Mouse (Mus musculus): ENCODE results near the gene Zfpl1. TPM values are rescaled to one million over a fixed set of nuclear protein-coding genes. Genes with fewer than 3 reads are reported as not detected.

The Zfpl1 gene
- polyA plus RNA-seq, 1 experiment from 2014 or later, result 80.8 TPM

DNA sequence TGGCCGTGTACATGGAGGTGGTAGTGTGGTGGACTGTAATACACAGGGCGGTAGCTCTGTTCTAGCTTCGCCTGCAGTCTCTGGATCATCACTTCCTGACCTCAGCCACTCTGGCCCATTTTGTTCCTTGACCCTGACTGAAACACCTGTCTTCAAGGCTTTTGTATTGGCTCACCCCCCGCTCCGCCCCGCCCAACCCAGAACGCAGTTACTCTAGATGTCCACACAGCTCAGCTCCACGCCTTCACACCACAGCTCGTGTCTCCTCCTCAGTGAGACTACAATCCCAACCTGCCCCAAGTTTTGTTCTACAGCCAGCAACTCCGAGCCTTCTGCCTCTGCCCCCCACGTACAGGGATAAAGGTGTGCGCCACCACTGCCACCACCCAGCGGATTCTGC is 4.1 kb upstream of the Zfpl1 start:
- H3K27me3 ChIP-seq, result no peaks in the 10 kb centered on the region
- H3K36me3 ChIP-seq, result peaks cover 55% of the 10 kb centered on the region
- ATAC-seq (ENCODE audit: insufficient number of reproducible peaks, insufficient read depth, low FRiP score, low TSS enrichment), result no peak
- no peak overlapping the region for H3K4me2 ChIP-seq (replicated peaks)
- H3K4me1 ChIP-seq, result peaks cover 9% of the 10 kb centered on the region
- H3K9me3 ChIP-seq, result no peaks in the 10 kb centered on the region
- H3K27ac ChIP-seq, result no peak overlapping the region
- WGBS, result 93% methylated on average over 13 of the region's 13 CpGs
- no peak overlapping the region for H3K4me3 ChIP-seq
- H3K9ac ChIP-seq, result no peak overlapping the region

GRCm38 (mm10) chr19:6085417-6085879 is 692 bp upstream of the Zfpl1 start:
- peak overlapping the region; percentile 80 for H3K4me3 ChIP-seq
- no peaks in the 10 kb centered on the region for H3K9me3 ChIP-seq
- H3K4me2 ChIP-seq (replicated peaks), result peak overlapping the region; percentile 97
- no peaks in the 10 kb centered on the region for H3K27me3 ChIP-seq
- H3K4me1 ChIP-seq, result peaks cover 14% of the 10 kb centered on the region
- peak; percentile 76 for ATAC-seq (ENCODE audit: insufficient number of reproducible peaks, insufficient read depth, low FRiP score, low TSS enrichment)
- peak overlapping the region; percentile 79 for H3K9ac ChIP-seq
- H3K27ac ChIP-seq, result peak overlapping the region; percentile 73; the same call in 1 of the 2 replicates
- 0% methylated on average over 17 of the region's 17 CpGs for WGBS
- H3K36me3 ChIP-seq, result peaks cover 55% of the 10 kb centered on the region

GRCm38 (mm10) chr19:6082156-6082555 is 2.6 kb downstream of the Zfpl1 start, which contains the start of gene Gm28374:
Gene Gm28374 (minus strand): TSS chr19:6082256.
- H3K27ac ChIP-seq, result no peak within 1 kb of the TSS
- 88% methylated on average over 9 of the region's 9 CpGs for WGBS
- H3K4me1 ChIP-seq, result peaks cover 14% of the 10 kb centered on the region
- no peak within 1 kb of the TSS for H3K4me3 ChIP-seq
- H3K9ac ChIP-seq, result no peak within 1 kb of the TSS
- no peaks in the 10 kb centered on the region for H3K9me3 ChIP-seq
- no peak within 1 kb of the TSS for H3K4me2 ChIP-seq (replicated peaks)
- no peaks in the 10 kb centered on the region for H3K27me3 ChIP-seq
- H3K36me3 ChIP-seq, result peaks cover 33% of the 10 kb centered on the region
- ATAC-seq (ENCODE audit: insufficient number of reproducible peaks, insufficient read depth, low FRiP score, low TSS enrichment), result no peak

DNA sequence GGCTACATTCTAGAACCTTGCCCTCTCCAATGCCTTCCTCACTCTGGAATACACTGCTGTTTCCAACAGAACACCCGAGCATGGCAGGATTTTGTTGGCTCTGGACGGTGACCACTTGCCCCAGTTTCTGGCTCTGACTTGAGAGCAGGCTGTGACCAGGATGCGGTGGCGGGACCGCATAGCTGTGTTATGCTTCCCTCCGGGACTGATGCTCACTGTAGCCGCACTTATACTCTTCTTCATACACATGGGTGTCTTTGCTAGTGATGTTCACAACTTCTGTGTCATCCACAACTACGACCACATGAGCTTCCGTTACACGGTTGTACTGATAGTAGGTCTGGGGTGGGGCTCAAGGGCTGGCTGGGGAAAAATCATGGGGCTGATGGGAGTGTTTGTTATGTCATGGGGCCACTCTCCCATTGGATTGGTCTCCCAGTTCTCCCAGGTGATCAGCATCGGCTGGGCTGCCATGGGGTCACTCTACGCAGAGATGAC is 4.7 kb downstream of the Zfpl1 start, which contains the start of gene Tmem262:
Tmem262 (plus strand) TSS at position 51 of the 498 bp plus-strand sequence.
- H3K9me3 ChIP-seq, result no peaks in the 10 kb centered on the region
- 91% methylated on average over 12 of the region's 12 CpGs for WGBS
- peaks cover 19% of the 10 kb centered on the region for H3K4me1 ChIP-seq
- no peak for ATAC-seq (ENCODE audit: insufficient number of reproducible peaks, insufficient read depth, low FRiP score, low TSS enrichment)
- no peak within 1 kb of the TSS for H3K4me3 ChIP-seq
- no peaks in the 10 kb centered on the region for H3K27me3 ChIP-seq
- H3K4me2 ChIP-seq (replicated peaks), result no peak within 1 kb of the TSS
- no peak within 1 kb of the TSS for H3K9ac ChIP-seq
- no peak within 1 kb of the TSS for H3K27ac ChIP-seq
- peaks cover 31% of the 10 kb centered on the region for H3K36me3 ChIP-seq

- Histone ChIP-seq H3K4me1 (peaks cover 9% of the 10 kb centered on the region), H3K36me3 (peaks cover 42% of the 10 kb centered on the region)
- 3% methylated on average over 33 of the region's 33 CpGs for WGBS
Measured at GRCm38 (mm10) chr19:6076564-6077393, 8.0 kb downstream of the Zfpl1 start, which contains the start of gene Vps51. Gene Vps51 (minus strand): TSS chr19:6077231.

DNA sequence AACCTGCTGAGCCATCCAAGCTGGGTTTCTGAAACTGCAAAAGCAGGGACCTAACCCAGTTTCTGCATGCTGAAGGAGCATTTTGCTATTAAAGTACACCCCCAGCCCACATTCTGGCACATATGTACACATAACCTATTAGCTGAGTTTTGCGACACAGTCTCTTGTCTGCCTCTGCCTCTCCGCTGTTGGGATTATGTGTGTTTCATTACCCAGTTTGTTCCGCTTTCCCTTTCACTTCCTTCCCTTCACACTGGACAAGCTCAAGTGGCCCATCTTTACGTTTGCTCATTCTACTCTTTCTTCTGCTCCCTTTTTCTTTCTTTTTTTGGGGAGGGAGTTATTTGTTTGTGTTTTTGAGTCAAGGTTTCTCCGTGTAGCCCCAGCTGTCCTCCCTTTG is 10.9 kb downstream of the Zfpl1 start:
- Histone ChIP-seq H3K4me2 (replicated peaks) (no peak overlapping the region), H3K36me3 (peaks cover 50% of the 10 kb centered on the region), H3K27me3 (no peaks in the 10 kb centered on the region), H3K4me1 (peaks cover 9% of the 10 kb centered on the region), H3K9ac (no peak overlapping the region), H3K9me3 (no peaks in the 10 kb centered on the region), H3K27ac (no peak overlapping the region), H3K4me3 (no peak overlapping the region)
- 89% methylated on average over 5 of the region's 5 CpGs for WGBS
- no peak for ATAC-seq (ENCODE audit: insufficient number of reproducible peaks, insufficient read depth, low FRiP score, low TSS enrichment)

More at GRCm38 (mm10) chr19:6076564-6077393, 8.0 kb downstream of the Zfpl1 start, which contains the start of gene Vps51:
- Histone ChIP-seq H3K4me3 (peak within 1 kb of the TSS; percentile 64), H3K27me3 (no peaks in the 10 kb centered on the region), H3K9ac (peak within 1 kb of the TSS; percentile 71), H3K4me2 (replicated peaks) (peak within 1 kb of the TSS; percentile 82), H3K9me3 (no peaks in the 10 kb centered on the region), H3K27ac (peak within 1 kb of the TSS; percentile 74)
- peak; percentile 80 for ATAC-seq (ENCODE audit: insufficient number of reproducible peaks, insufficient read depth, low FRiP score, low TSS enrichment)

DNA sequence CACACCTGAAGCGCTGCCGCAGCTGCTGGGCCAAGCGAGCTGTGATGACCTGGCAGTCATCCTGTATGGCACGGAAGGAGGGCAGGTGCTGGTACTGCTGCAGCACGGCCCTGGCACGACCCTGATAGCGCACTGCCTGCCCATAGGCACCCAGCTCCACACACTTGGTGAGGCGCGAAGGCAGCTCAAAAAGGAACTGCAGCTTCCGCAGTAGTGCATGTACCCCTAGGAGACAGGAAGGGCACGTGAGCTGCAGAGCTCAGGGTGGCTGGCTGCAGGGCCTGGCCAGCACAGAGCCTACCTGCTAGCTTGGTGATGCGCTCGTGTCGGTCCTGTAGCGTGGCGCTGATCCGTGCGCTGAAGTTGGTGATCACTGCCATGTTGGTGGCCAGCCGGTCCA is 13.5 kb downstream of the Zfpl1 start:
- Histone ChIP-seq H3K4me1 (peaks cover 19% of the 10 kb centered on the region), H3K36me3 (peaks cover 53% of the 10 kb centered on the region), H3K4me2 (replicated peaks) (no peak overlapping the region), H3K4me3 (no peak overlapping the region), H3K27me3 (no peaks in the 10 kb centered on the region), H3K9ac (no peak overlapping the region), H3K27ac (no peak overlapping the region), H3K9me3 (no peaks in the 10 kb centered on the region)
- no peak for ATAC-seq (ENCODE audit: insufficient number of reproducible peaks, insufficient read depth, low FRiP score, low TSS enrichment)
- 93% methylated on average over 19 of the region's 19 CpGs for WGBS

GRCm38 (mm10) chr19:6070571-6071250 is 14.0 kb downstream of the Zfpl1 start:
- H3K9me3 ChIP-seq, result no peaks in the 10 kb centered on the region
- H3K27ac ChIP-seq, result no peak overlapping the region
- H3K36me3 ChIP-seq, result peaks cover 53% of the 10 kb centered on the region
- H3K4me3 ChIP-seq, result no peak overlapping the region
- no peak overlapping the region for H3K4me2 ChIP-seq (replicated peaks)
- no peak for ATAC-seq (ENCODE audit: insufficient number of reproducible peaks, insufficient read depth, low FRiP score, low TSS enrichment)
- WGBS, result 90% methylated on average over 31 of the region's 31 CpGs
- H3K4me1 ChIP-seq, result peaks cover 15% of the 10 kb centered on the region
- H3K9ac ChIP-seq, result no peak overlapping the region
- no peaks in the 10 kb centered on the region for H3K27me3 ChIP-seq

- Histone ChIP-seq H3K27ac (no peak overlapping the region), H3K36me3 (peaks cover 53% of the 10 kb centered on the region), H3K4me1 (peaks cover 15% of the 10 kb centered on the region), H3K4me2 (replicated peaks) (no peak overlapping the region), H3K9me3 (no peaks in the 10 kb centered on the region), H3K4me3 (no peak overlapping the region), H3K27me3 (no peaks in the 10 kb centered on the region), H3K9ac (no peak overlapping the region)
- no peak for ATAC-seq (ENCODE audit: insufficient number of reproducible peaks, insufficient read depth, low FRiP score, low TSS enrichment)
- 89% methylated on average over 10 of the region's 10 CpGs for WGBS
Measured at GRCm38 (mm10) chr19:6069851-6070250, 14.9 kb downstream of the Zfpl1 start.

GRCm38 (mm10) chr19:6068951-6069350 is 15.8 kb downstream of the Zfpl1 start:
- Histone ChIP-seq H3K36me3 (peaks cover 46% of the 10 kb centered on the region), H3K27ac (no peak overlapping the region), H3K4me1 (peaks cover 15% of the 10 kb centered on the region), H3K4me2 (replicated peaks) (no peak overlapping the region), H3K4me3 (no peak overlapping the region), H3K9me3 (no peaks in the 10 kb centered on the region), H3K9ac (no peak overlapping the region), H3K27me3 (no peaks in the 10 kb centered on the region)
- WGBS, result 76% methylated on average over 4 of the region's 4 CpGs
- no peak for ATAC-seq (ENCODE audit: insufficient number of reproducible peaks, insufficient read depth, low FRiP score, low TSS enrichment)

- Histone ChIP-seq H3K4me1 (peaks cover 16% of the 10 kb centered on the region), H3K27me3 (no peaks in the 10 kb centered on the region), H3K9me3 (no peaks in the 10 kb centered on the region), H3K27ac (peak within 1 kb of the TSS; percentile 80), H3K4me2 (replicated peaks) (peak within 1 kb of the TSS; percentile 88), H3K9ac (peak within 1 kb of the TSS; percentile 59), H3K36me3 (peaks cover 36% of the 10 kb centered on the region), H3K4me3 (peak within 1 kb of the TSS; percentile 47)
- 11% methylated on average over 33 of the region's 33 CpGs for WGBS
- peak; percentile 87 for ATAC-seq (ENCODE audit: insufficient number of reproducible peaks, insufficient read depth, low FRiP score, low TSS enrichment)
Measured at GRCm38 (mm10) chr19:6067724-6068415, 16.9 kb downstream of the Zfpl1 start, which contains the start of gene Tm7sf2. Gene Tm7sf2 (minus strand): TSS chr19:6068373.

Measured in embryonic facial prominence, embryonic 12.5 days (tissue).